Mouse (Mus musculus) intestine, embryonic 14.5 days (tissue): ENCODE data around the gene Sostdc1. TPM values are rescaled to one million over a fixed set of nuclear protein-coding genes. Genes with fewer than 3 reads are reported as not detected.

Experiments
- ATAC-seq: fragments of 200-750 bp; cut with Nextera tagmentation; replicated peaks from 2 replicates; pipeline ENCODE4 v1.8.0; 2017; ENCODE audit warnings: low read depth, moderate number of reproducible peaks, moderate TSS enrichment, moderate library complexity; ENCODE audit not compliant: low FRiP score, low TSS enrichment
- DNase-seq: peaks from one replicate; pipeline ENCODE4 v3.0.0-alpha.2; 2018; ENCODE audit warnings: low spot score
- H3K27ac ChIP-seq: fragments of 300-500 bp; sonication (generic); 2 replicates; pipeline ENCODE4 v1.5.1; 2014; ENCODE audit warnings: low read depth, mild to moderate bottlenecking, control low read depth
- H3K27me3 ChIP-seq: fragments of 300-500 bp; sonication (generic); replicated peaks from 2 replicates; pipeline ENCODE4 v1.6.1; 2014; ENCODE audit warnings: low read length, control low read depth; ENCODE audit not compliant: control insufficient read depth, insufficient read depth
- H3K36me3 ChIP-seq: fragments of 300-500 bp; sonication (generic); 2 replicates; pipeline ENCODE4 v1.6.1; 2014; ENCODE audit warnings: low read length, control low read depth; ENCODE audit not compliant: control insufficient read depth, insufficient read depth
- H3K4me1 ChIP-seq: fragments of 300-500 bp; sonication (generic); replicated peaks from 2 replicates; pipeline ENCODE4 v1.6.1; 2014; ENCODE audit warnings: low read length, control low read depth, mixed read lengths; ENCODE audit not compliant: control insufficient read depth, insufficient read depth
- H3K4me2 ChIP-seq: fragments of 300-500 bp; sonication (generic); 2 replicates; pipeline ENCODE4 v1.6.1; 2014; ENCODE audit warnings: low read length
- H3K4me3 ChIP-seq: fragments of 300-500 bp; sonication (generic); 2 replicates; pipeline ENCODE4 v1.5.1; 2014; ENCODE audit warnings: low read depth, low read length, control low read depth, mixed read lengths
- H3K9ac ChIP-seq: fragments of 300-500 bp; sonication (generic); 2 replicates; pipeline ENCODE4 v1.6.1; 2014; ENCODE audit warnings: mild to moderate bottlenecking, low read length
- H3K9me3 ChIP-seq: fragments of 300-500 bp; sonication (generic); 2 replicates; pipeline ENCODE4 v1.6.1; 2016; ENCODE audit warnings: low read length, control low read depth; ENCODE audit not compliant: control insufficient read depth
- WGBS: fragments of 180-500 bp; shearing (Covaris S2); extraction: QIAGEN DNeasy Blood & Tissue Kit; methylation state at CpG from one replicate; pipeline ENCODE4 v1.1.7; 2014; 5-methylcytosine and 5-hydroxymethylcytosine counted together
- polyA plus RNA-seq: library from polyadenylated mRNA; unstranded; fragments of >200 nt; fragmentation: Nextera tagmentation; extraction: Ambion mirVana; gene quantifications from 2 replicates; pipeline ENCODE4 v1.2.1, GENCODE M21; 2014

The Sostdc1 gene
- polyA plus RNA-seq, 1 experiment from 2014 or later = 4.6 TPM

DNA sequence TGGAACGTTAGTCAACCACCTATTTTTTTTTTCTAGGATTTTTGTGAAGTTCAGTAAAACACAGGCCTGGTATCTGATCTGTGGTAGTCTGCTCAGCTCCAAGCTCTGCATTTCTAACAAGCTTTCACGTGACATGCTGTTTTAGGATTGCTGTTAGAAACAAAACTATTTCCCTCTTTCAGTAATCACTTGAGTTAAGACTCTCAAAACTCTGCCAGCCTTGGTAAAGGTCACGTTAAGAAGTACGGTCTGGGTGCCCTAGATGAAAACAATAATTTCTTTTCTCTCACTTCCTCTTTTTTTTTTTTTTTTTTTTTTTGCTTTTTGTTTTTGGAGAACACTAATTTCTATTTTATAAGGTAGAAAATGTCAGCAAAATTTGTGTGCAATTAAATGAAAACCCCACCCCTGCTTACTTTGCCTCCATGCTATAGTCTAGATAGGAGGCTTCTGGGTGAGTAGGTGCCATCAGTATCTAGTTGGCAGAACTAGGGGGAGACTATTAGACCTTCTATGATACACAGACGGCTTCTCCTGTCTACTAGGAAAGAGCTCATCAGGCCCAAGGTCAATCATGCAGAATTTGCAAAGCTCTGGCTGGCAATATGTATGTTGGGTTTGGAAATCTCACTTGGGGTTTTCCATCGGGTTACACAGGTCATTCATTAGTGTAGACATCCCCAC lies 5.1 kb upstream of the Sostdc1 start:
- H3K36me3 ChIP-seq = no peaks in the 10 kb centered on the region
- no peaks in the 10 kb centered on the region for H3K27me3 ChIP-seq
- H3K4me3 ChIP-seq = no peak overlapping the region
- H3K9ac ChIP-seq = no peak overlapping the region
- 82% methylated on average over 6 of the region's 6 CpGs for WGBS
- no peak for ATAC-seq
- no peak overlapping the region for H3K4me2 ChIP-seq
- peaks cover 5% of the 10 kb centered on the region for H3K4me1 ChIP-seq
- H3K9me3 ChIP-seq = no peaks in the 10 kb centered on the region
- H3K27ac ChIP-seq = no peak overlapping the region
- no peak for DNase-seq

- H3K9ac ChIP-seq = no peak overlapping the region
- DNase-seq = no peak
- peaks cover 11% of the 10 kb centered on the region for H3K4me1 ChIP-seq
- H3K9me3 ChIP-seq = no peaks in the 10 kb centered on the region
- H3K27ac ChIP-seq = no peak overlapping the region
- no peaks in the 10 kb centered on the region for H3K27me3 ChIP-seq
- H3K4me3 ChIP-seq = no peak overlapping the region
- no peak overlapping the region for H3K4me2 ChIP-seq
- no peaks in the 10 kb centered on the region for H3K36me3 ChIP-seq
- 42% methylated on average over 2 of the region's 2 CpGs for WGBS
- ATAC-seq = no peak
Measured at GRCm38 (mm10) chr12:36313015-36313414, 924 bp upstream of the Sostdc1 start.

DNA sequence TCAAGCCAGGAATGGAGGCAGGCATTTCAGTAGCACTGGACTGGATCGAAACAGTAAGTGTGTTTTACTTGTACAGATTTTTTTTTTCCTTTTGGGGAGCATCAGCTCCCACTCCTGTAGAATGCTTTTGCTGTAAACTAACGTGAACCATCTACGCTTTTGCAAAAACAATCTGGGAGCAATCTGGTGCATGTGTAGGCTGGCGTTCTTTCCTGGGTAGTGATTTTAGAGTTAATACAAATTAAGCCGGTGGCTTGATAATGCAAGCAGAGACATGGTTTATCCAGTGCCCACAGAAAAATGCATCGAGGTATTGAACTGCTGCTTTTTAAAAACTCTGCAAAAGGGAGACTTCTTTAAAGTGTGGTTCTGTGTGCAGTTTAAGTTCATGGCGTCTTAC lies 507 bp downstream of the Sostdc1 start:
- Histone ChIP-seq H3K36me3 (no peaks in the 10 kb centered on the region), H3K4me3 (no peak overlapping the region), H3K4me2 (peak overlapping the region; percentile 32), H3K4me1 (peaks cover 11% of the 10 kb centered on the region), H3K27ac (no peak overlapping the region), H3K9me3 (no peaks in the 10 kb centered on the region), H3K27me3 (no peaks in the 10 kb centered on the region), H3K9ac (no peak overlapping the region)
- 54% methylated on average over 7 of the region's 7 CpGs for WGBS
- ATAC-seq (no peak), DNase-seq (no peak)

DNA sequence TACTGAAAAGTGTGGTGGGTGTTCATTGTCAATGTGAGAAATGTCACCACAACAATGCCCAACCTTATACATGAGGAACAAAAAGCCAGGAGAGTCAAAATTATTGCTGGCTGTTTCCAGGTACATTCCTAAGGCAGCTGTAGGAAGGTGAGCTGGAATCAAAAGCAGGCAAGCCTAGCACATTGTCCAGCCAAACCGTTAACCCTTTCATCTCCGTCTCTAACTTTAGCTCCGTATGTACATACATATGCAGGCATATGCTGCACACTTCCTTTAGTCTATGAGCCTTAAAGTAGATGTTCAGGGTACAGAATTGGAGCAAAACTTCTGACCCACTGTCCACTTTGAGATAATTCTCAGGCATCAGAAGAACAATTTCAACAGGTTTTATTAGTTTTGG lies 1.6 kb downstream of the Sostdc1 start:
- Histone ChIP-seq H3K9me3 (no peaks in the 10 kb centered on the region), H3K4me1 (peaks cover 11% of the 10 kb centered on the region), H3K9ac (no peak overlapping the region), H3K4me2 (no peak overlapping the region), H3K27ac (no peak overlapping the region), H3K4me3 (no peak overlapping the region), H3K27me3 (no peaks in the 10 kb centered on the region), H3K36me3 (no peaks in the 10 kb centered on the region)
- DNase-seq = no peak
- WGBS = 70% methylated on average over 3 of the region's 3 CpGs
- ATAC-seq = no peak

DNA sequence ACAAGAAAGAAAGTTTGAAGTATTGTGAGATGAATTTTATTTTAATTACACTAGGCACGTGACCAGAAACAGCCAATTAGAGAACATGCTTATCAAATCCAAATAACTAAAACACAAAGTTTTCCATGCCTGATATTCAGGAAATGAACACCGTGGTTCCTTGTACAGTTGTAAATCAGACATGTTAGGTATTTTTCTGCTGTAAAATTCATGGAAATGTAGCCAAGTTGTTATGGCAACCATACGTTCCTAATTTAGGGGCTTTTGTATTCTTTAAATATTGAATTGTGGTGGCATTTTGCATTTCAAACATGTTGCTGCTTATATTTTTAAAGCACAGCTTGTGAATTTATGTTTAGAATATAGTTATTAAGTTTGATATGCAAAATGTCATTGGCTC lies 2.1 kb downstream of the Sostdc1 start:
- 65% methylated on average over 3 of the region's 3 CpGs for WGBS

DNA sequence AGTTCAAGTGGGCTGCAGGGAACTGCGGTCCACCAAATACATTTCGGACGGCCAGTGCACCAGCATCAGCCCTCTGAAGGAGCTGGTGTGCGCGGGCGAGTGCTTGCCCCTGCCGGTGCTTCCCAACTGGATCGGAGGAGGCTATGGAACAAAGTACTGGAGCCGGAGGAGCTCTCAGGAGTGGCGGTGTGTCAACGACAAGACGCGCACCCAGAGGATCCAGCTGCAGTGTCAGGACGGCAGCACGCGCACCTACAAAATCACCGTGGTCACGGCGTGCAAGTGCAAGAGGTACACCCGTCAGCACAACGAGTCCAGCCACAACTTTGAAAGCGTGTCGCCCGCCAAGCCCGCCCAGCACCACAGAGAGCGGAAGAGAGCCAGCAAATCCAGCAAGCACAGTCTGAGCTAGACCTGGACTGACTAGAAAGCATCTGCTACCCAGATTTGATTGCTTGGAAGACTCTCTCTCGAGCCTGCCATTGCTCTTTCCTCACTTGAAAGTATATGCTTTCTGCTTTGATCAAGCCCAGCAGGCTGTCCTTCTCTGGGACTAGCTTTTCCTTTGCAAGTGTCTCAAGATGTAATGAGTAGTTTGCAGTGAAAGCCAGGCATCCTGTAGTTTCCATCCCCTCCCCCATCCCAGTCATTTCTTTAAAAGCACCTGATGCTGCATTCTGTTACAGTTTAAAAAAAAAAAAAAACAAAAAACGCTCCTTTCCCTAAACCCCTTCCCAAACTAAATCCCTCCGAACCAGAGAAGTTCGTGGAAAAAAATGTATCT lies 3.3 kb downstream of the Sostdc1 start:
- Histone ChIP-seq H3K4me2 (peak overlapping the region; percentile 86), H3K9ac (peak overlapping the region; percentile 52), H3K36me3 (no peaks in the 10 kb centered on the region), H3K4me3 (peak overlapping the region; percentile 42), H3K4me1 (peaks cover 11% of the 10 kb centered on the region), H3K9me3 (no peaks in the 10 kb centered on the region), H3K27ac (no peak overlapping the region), H3K27me3 (no peaks in the 10 kb centered on the region)
- WGBS = 2% methylated on average over 30 of the region's 30 CpGs
- DNase-seq (peak; percentile 78), ATAC-seq (peak; percentile 80)

More for the DNA sequence above, 2.1 kb downstream of the Sostdc1 start:
- Histone ChIP-seq H3K9me3 (no peaks in the 10 kb centered on the region), H3K27ac (no peak overlapping the region), H3K27me3 (no peaks in the 10 kb centered on the region), H3K4me1 (peaks cover 11% of the 10 kb centered on the region), H3K4me3 (no peak overlapping the region), H3K4me2 (no peak overlapping the region), H3K36me3 (no peaks in the 10 kb centered on the region), H3K9ac (no peak overlapping the region)
- no peak for DNase-seq
- ATAC-seq = no peak

- Histone ChIP-seq H3K4me1 (peaks cover 11% of the 10 kb centered on the region), H3K9ac (no peak overlapping the region), H3K4me3 (no peak overlapping the region), H3K36me3 (no peaks in the 10 kb centered on the region), H3K4me2 (peak overlapping the region; percentile 86), H3K9me3 (no peaks in the 10 kb centered on the region), H3K27ac (no peak overlapping the region), H3K27me3 (no peaks in the 10 kb centered on the region)
- ATAC-seq = no peak
- 20% methylated on average over 3 of the region's 3 CpGs for WGBS
- DNase-seq = no peak
Measured at GRCm38 (mm10) chr12:36317820-36318135, 3.8 kb downstream of the Sostdc1 start.

- H3K27me3 ChIP-seq = no peaks in the 10 kb centered on the region
- no peak overlapping the region for H3K27ac ChIP-seq
- no peaks in the 10 kb centered on the region for H3K36me3 ChIP-seq
- ATAC-seq = no peak
- no peak for DNase-seq
- H3K4me3 ChIP-seq = no peak overlapping the region
- no peaks in the 10 kb centered on the region for H3K9me3 ChIP-seq
- H3K4me2 ChIP-seq = no peak overlapping the region
- 77% methylated on average over 4 of the region's 4 CpGs for WGBS
- H3K4me1 ChIP-seq = no peaks in the 10 kb centered on the region
- no peak overlapping the region for H3K9ac ChIP-seq
Measured at GRCm38 (mm10) chr12:36326101-36326521, 12.2 kb downstream of the Sostdc1 start.

DNA sequence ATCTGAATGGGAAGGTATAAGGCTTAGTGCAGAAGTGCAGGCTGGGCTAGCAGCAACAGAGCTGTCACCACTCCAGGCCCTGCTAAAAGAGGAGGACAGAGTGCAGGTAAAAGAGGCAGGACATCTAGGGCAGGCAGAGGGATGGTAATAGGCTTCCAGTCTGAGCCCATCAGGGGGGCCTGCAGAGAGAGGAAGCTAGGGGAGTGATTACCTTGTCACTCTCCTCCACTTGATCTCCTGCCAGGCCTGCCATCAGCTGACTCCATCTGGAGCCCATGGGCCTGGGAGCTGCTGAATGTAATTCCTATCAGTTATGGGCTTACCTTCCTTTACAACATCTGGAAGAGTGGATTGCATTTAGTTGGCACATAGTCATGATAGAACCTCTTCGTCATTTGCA lies 18.7 kb downstream of the Sostdc1 start:
- no peak overlapping the region for H3K4me3 ChIP-seq
- no peaks in the 10 kb centered on the region for H3K4me1 ChIP-seq
- DNase-seq (no peak), ATAC-seq (no peak)
- H3K27me3 ChIP-seq = no peaks in the 10 kb centered on the region
- no peak overlapping the region for H3K4me2 ChIP-seq
- H3K36me3 ChIP-seq = no peaks in the 10 kb centered on the region
- H3K27ac ChIP-seq = no peak overlapping the region
- H3K9ac ChIP-seq = no peak overlapping the region
- no peaks in the 10 kb centered on the region for H3K9me3 ChIP-seq
- 88% methylated on average over 1 of the region's 1 CpGs for WGBS
